Comparison of ENCODE assay signal across 25 mouse cellular contexts in the genomic region with DNA sequence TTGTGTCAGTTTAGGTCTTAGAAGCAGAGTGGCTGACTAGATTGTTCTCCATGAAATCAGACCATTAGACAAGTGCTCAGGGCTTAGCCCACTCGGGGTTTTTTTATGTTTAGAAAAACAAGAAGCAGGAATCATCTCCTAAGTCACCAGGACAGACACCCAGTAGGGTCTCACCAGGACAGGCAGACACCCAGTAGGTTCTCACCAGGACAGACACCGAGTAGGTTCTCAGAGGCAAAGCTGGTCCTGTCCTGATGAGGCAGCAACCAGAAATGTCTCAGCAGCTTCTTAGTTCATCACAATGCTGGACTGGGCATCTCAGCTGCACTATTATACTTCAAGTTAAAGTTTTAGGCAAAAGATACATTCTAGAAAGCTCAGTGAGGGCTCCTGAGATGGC. TPM values are rescaled to one million over a fixed set of nuclear protein-coding genes. Genes with fewer than 3 reads are reported as not detected.
DNase-seq lines count a peak whose midpoint lies in the region; ATAC-seq and TF ChIP-seq lines count a peak whose summit lies in the region.
"Had no signal": no experiment of that assay in that cellular context is flagged by ENCODE, and none has a peak within 500 bp of the region (broad histone marks: within the 10 kb centered on the region; RNA-seq: fewer than 3 reads in every experiment).

No protein-coding gene starts in this region.

- no peaks in the 10 kb centered on the region for H3K36me3 ChIP-seq in heart, embryonic 10.5 days
- H3K36me3 ChIP-seq in MEL (ENCODE audit: control insufficient read depth in 1 of 2, insufficient read depth in 2 of 2, low read length in 2 of 2) = peaks cover 0 to 9% of the 10 kb centered on the region in 2 experiments; a peak in 2 of 4 replicates
- no peaks in the 10 kb centered on the region for H3K36me3 ChIP-seq in intestine, embryonic 16.5 days (ENCODE audit: control insufficient read depth, insufficient read depth, low read length)
- H3K36me3 ChIP-seq in forebrain, postnatal 0 days (ENCODE audit: insufficient read depth) = no peaks in the 10 kb centered on the region
- H3K36me3 ChIP-seq: embryonic facial prominence, embryonic 10.5 days; forebrain, embryonic 10.5 days; hindbrain, embryonic 15.5 days had no signal

- H3K4me3 ChIP-seq in heart, embryonic 10.5 days = no peak overlapping the region
- no peak overlapping the region for H3K4me3 ChIP-seq in MEL (ENCODE audit: control insufficient read depth in 1 of 2, insufficient read depth in 1 of 2, low read depth in 2 of 2, low read length in 2 of 2)
- H3K4me3 ChIP-seq in embryonic fibroblast, embryonic 13.5 days (ENCODE audit: insufficient read depth, low read length) = no peak overlapping the region
- H3K4me3 ChIP-seq in intestine, embryonic 16.5 days (ENCODE audit: low read length) = no peak overlapping the region
- no peak overlapping the region for H3K4me3 ChIP-seq in forebrain, postnatal 0 days (ENCODE audit: low read depth, low read length)
- H3K4me3 ChIP-seq: embryonic facial prominence, embryonic 10.5 days; erythroblast, embryonic 14.5 days; forebrain, embryonic 10.5 days; hindbrain, embryonic 15.5 days had no signal

- WGBS in heart, embryonic 10.5 days = 31% methylated on average over 2 of the region's 2 CpGs
- WGBS in intestine, embryonic 16.5 days = 57% methylated on average over 2 of the region's 2 CpGs
- WGBS in forebrain, postnatal 0 days = 60% methylated on average over 2 of the region's 2 CpGs

- H3K9ac ChIP-seq in MEL (ENCODE audit: control insufficient read depth, low read depth, low read length, poor library complexity, severe bottlenecking) = 0 out of 2 replicates have a peak overlapping the region, but pooled peaks have one; percentile 5
- H3K9ac ChIP-seq in intestine, embryonic 16.5 days (ENCODE audit: low read depth, low read length) = no peak overlapping the region
- no peak overlapping the region for H3K9ac ChIP-seq in forebrain, postnatal 0 days
- H3K9ac ChIP-seq: hindbrain, embryonic 15.5 days had no signal

- H3K27me3 ChIP-seq in heart, embryonic 10.5 days (ENCODE audit: insufficient read depth, poor library complexity, severe bottlenecking) = peaks cover 36% of the 10 kb centered on the region
- no peaks in the 10 kb centered on the region; a peak in 1 of 4 replicates for H3K27me3 ChIP-seq in MEL (ENCODE audit: control insufficient read depth in 1 of 2, insufficient read depth in 2 of 2, low read length in 2 of 2)
- H3K27me3 ChIP-seq in intestine, embryonic 16.5 days (replicated peaks; ENCODE audit: control insufficient read depth, insufficient read depth, low read length) = no peaks in the 10 kb centered on the region
- no peaks in the 10 kb centered on the region for H3K27me3 ChIP-seq in forebrain, postnatal 0 days (ENCODE audit: insufficient read depth, low read length)
- H3K27me3 ChIP-seq: hindbrain, embryonic 15.5 days had no signal

- no peaks in the 10 kb centered on the region for H3K9me3 ChIP-seq in heart, embryonic 10.5 days
- no peaks in the 10 kb centered on the region for H3K9me3 ChIP-seq in MEL (replicated peaks; ENCODE audit: insufficient read depth, low read length)
- no peaks in the 10 kb centered on the region for H3K9me3 ChIP-seq in intestine, embryonic 16.5 days (ENCODE audit: control insufficient read depth, low read length)
- no peaks in the 10 kb centered on the region for H3K9me3 ChIP-seq in forebrain, postnatal 0 days (ENCODE audit: low read length)
- H3K9me3 ChIP-seq: embryonic facial prominence, embryonic 10.5 days; forebrain, embryonic 10.5 days; hindbrain, embryonic 15.5 days had no signal

- H3K79me2 ChIP-seq in MEL (ENCODE audit: control insufficient read depth, insufficient read depth, low read length, poor library complexity) = no peaks in the 10 kb centered on the region

- DNase-seq in heart, embryonic 10.5 days (ENCODE audit: low spot score) = no peak
- DNase-seq in heart, postnatal 14 days = no peak
- no peak for DNase-seq in MEL (ENCODE audit: low read depth, low spot score)
- DNase-seq in forebrain, postnatal 0 days = no peak
- DNase-seq in adipocyte (ENCODE audit: low spot score) = no peak
- DNase-seq: cerebellum, adult 11 months; cerebellum, adult 8-10 months; cerebellum, postnatal 36 days had no signal

- intact Hi-C loops in heart, postnatal 14 days (cut with DNase I) = loop anchor here (2.0 kb wide), 2 partner anchors 22 to 70 kb away; no protein-coding TSS in a partner anchor

- no peak for TF ChIP-seq CTCF in MEL (IDR thresholded peaks at IDR 0.05 in 2 of 3, conservative IDR thresholded peaks at IDR 0.05 in 1 of 3; ENCODE audit: control insufficient read depth in 1 of 3, insufficient read depth in 1 of 3, low read depth in 2 of 3, low read length in 3 of 3, poor library complexity in 1 of 3, severe bottlenecking in 1 of 3)
- no peak for TF ChIP-seq CTCF in embryonic fibroblast, embryonic 13.5 days (IDR thresholded peaks at IDR 0.05; ENCODE audit: borderline replicate concordance, insufficient read depth, low read length)
- TF ChIP-seq CTCF in forebrain, postnatal 0 days (IDR thresholded peaks at IDR 0.05; ENCODE audit: low read depth) = no peak

- no peak for TF ChIP-seq POLR2A in MEL (IDR thresholded peaks at IDR 0.05; ENCODE audit: control insufficient read depth in 1 of 2, insufficient read depth in 1 of 2, low read depth in 1 of 2, low read length in 2 of 2, poor library complexity in 1 of 2)
- no peak for TF ChIP-seq POLR2A in embryonic fibroblast, embryonic 13.5 days (IDR thresholded peaks at IDR 0.05; ENCODE audit: low read depth, low read length)

- no peak overlapping the region for H3K4me2 ChIP-seq in intestine, embryonic 16.5 days (ENCODE audit: low read depth, low read length)
- H3K4me2 ChIP-seq in forebrain, postnatal 0 days (ENCODE audit: low read depth) = no peak overlapping the region
- H3K4me2 ChIP-seq: hindbrain, embryonic 15.5 days had no signal

- H3K4me1 ChIP-seq in heart, embryonic 10.5 days = peaks cover 23% of the 10 kb centered on the region
- H3K4me1 ChIP-seq in MEL (ENCODE audit: control insufficient read depth in 1 of 2, insufficient read depth in 2 of 2, low read length in 2 of 2) = peaks cover 0 to 17% of the 10 kb centered on the region in 2 experiments; a peak in 3 of 4 replicates
- H3K4me1 ChIP-seq in embryonic fibroblast, embryonic 13.5 days (ENCODE audit: control insufficient read depth, insufficient read depth, low read length) = peaks cover 8% of the 10 kb centered on the region; the same call in 1 of the 2 replicates
- H3K4me1 ChIP-seq in intestine, embryonic 16.5 days (ENCODE audit: control insufficient read depth, insufficient read depth, low read length) = peaks cover 4% of the 10 kb centered on the region; the same call in 1 of the 2 replicates
- no peaks in the 10 kb centered on the region for H3K4me1 ChIP-seq in forebrain, postnatal 0 days (ENCODE audit: insufficient read depth)
- H3K4me1 ChIP-seq: hindbrain, embryonic 15.5 days had no signal

- 0 out of 2 replicates have a peak overlapping the region, but pooled peaks have one; percentile 29 for H3K27ac ChIP-seq in heart, embryonic 10.5 days
- no peak overlapping the region for H3K27ac ChIP-seq in MEL (ENCODE audit: control insufficient read depth, low read depth, low read length)
- peak overlapping the region; percentile 43; the same call in 1 of the 2 replicates for H3K27ac ChIP-seq in embryonic fibroblast, embryonic 13.5 days (ENCODE audit: insufficient read depth, low read length)
- no peak overlapping the region for H3K27ac ChIP-seq in intestine, embryonic 16.5 days (ENCODE audit: low read length)
- H3K27ac ChIP-seq in forebrain, postnatal 0 days (ENCODE audit: low read depth, low read length) = no peak overlapping the region
- H3K27ac ChIP-seq: embryonic facial prominence, embryonic 10.5 days; forebrain, embryonic 10.5 days; hindbrain, embryonic 15.5 days had no signal

- no peak for TF ChIP-seq EP300 in MEL (IDR thresholded peaks at IDR 0.05; ENCODE audit: low read depth in 1 of 2, low read length in 2 of 2)

- ATAC-seq in intestine, embryonic 16.5 days = no peak
- ATAC-seq in forebrain, postnatal 0 days = no peak
- ATAC-seq: forebrain, embryonic 14.5 days; intestine, postnatal 0 days had no signal

- no peak for TF ChIP-seq RAD21 in MEL (IDR thresholded peaks at IDR 0.05; ENCODE audit: low read depth, low read length)

RNA-seq across cellular contexts. Expression of a gene that starts 23.6 kb away (rescaled TPM):
- polyA plus RNA-seq in heart, embryonic 10.5 days (2016; fragmentation: Nextera tagmentation; extraction: Ambion mirVana) = 73.9 and 95.3 TPM in 2 replicates
- total RNA-seq in heart, postnatal 14 days (2021) = 100 to 1,000 TPM; 103 to 116 TPM
- 32.3 and 39.7 TPM in 2 replicates for total RNA-seq in MEL (2012; rRNA removed)
- 10 to 100 TPM in 1 of 2 experiments, not detected in 1; 64.5 TPM for polyA plus RNA-seq in MEL (2012; ENCODE audit: insufficient read depth in 1 of 2, insufficient read length in 2 of 2, low read depth in 1 of 2, low replicate concordance in 2 of 2, missing spikeins in 1 of 2)
- polyA plus RNA-seq in embryonic fibroblast, embryonic 13.5 days (2011; ENCODE audit: insufficient read length, low read depth, missing spikeins) = 132 and 150 TPM in 2 replicates
- 104 and 107 TPM in 2 replicates for polyA plus RNA-seq in intestine, embryonic 16.5 days (2015; fragmentation: Nextera tagmentation; extraction: Ambion mirVana)
- 36.4 and 37.5 TPM in 2 replicates for total RNA-seq in forebrain, postnatal 0 days (2014; rRNA removed)
- 60.7 and 70.5 TPM in 2 replicates for polyA plus RNA-seq in forebrain, postnatal 0 days (2015; fragmentation: Nextera tagmentation; extraction: Ambion mirVana)

RNA-seq across cellular contexts. Expression of a gene that starts 46.0 kb away (rescaled TPM):
- polyA plus RNA-seq in heart, embryonic 10.5 days (2016; fragmentation: Nextera tagmentation; extraction: Ambion mirVana) = not detected in 2 replicates
- under 1 TPM in 1 of 2 experiments, not detected in 1; 0.24 TPM for total RNA-seq in heart, postnatal 14 days (2021)
- total RNA-seq in MEL (2012; rRNA removed) = 0.36 and 0.42 TPM in 2 replicates
- under 1 TPM in 1 of 2 experiments, not detected in 1; 0.65 TPM for polyA plus RNA-seq in MEL (2012; ENCODE audit: insufficient read depth in 1 of 2, insufficient read length in 2 of 2, low read depth in 1 of 2, low replicate concordance in 2 of 2, missing spikeins in 1 of 2)
- not detected in 2 replicates for polyA plus RNA-seq in embryonic fibroblast, embryonic 13.5 days (2011; ENCODE audit: insufficient read length, low read depth, missing spikeins)
- polyA plus RNA-seq in intestine, embryonic 16.5 days (2015; fragmentation: Nextera tagmentation; extraction: Ambion mirVana) = 0.36 and 0.72 TPM in 2 replicates
- 0.14 and 0.23 TPM in 2 replicates for total RNA-seq in forebrain, postnatal 0 days (2014; rRNA removed)
- polyA plus RNA-seq in forebrain, postnatal 0 days (2015; fragmentation: Nextera tagmentation; extraction: Ambion mirVana) = 0.31 and 0.35 TPM in 2 replicates
- total RNA-seq: adrenal gland, postnatal 25 days; gastrocnemius, postnatal 14 days had no signal
- polyA plus RNA-seq: CD4-positive, CD25-positive, alpha-beta regulatory T cell, adult 4 months; embryonic facial prominence, embryonic 10.5 days; erythroblast, embryonic 14.5 days; heart, embryonic 14.5 days; Patski had no signal

RNA-seq across cellular contexts. Expression of a gene that starts 46.0 kb away (rescaled TPM):
- polyA plus RNA-seq in heart, embryonic 10.5 days (2016; fragmentation: Nextera tagmentation; extraction: Ambion mirVana) = 0.70 and 0.73 TPM in 2 replicates
- total RNA-seq in heart, postnatal 14 days (2021) = under 1 TPM in 1 of 2 experiments, not detected in 1; 0.24 TPM
- total RNA-seq in MEL (2012; rRNA removed) = 0.27 and 0.39 TPM in 2 replicates
- polyA plus RNA-seq in MEL (2012; ENCODE audit: insufficient read depth in 1 of 2, insufficient read length in 2 of 2, low read depth in 1 of 2, low replicate concordance in 2 of 2, missing spikeins in 1 of 2) = under 1 TPM in 1 of 2 experiments, not detected in 1; 0.36 TPM
- not detected in 2 replicates for polyA plus RNA-seq in embryonic fibroblast, embryonic 13.5 days (2011; ENCODE audit: insufficient read length, low read depth, missing spikeins)
- polyA plus RNA-seq in intestine, embryonic 16.5 days (2015; fragmentation: Nextera tagmentation; extraction: Ambion mirVana) = 0.79 and 0.89 TPM in 2 replicates
- total RNA-seq in forebrain, postnatal 0 days (2014; rRNA removed) = 1.4 TPM in 1 of 2 replicates, not detected in the other
- 0.21 TPM in 1 of 2 replicates, not detected in the other for polyA plus RNA-seq in forebrain, postnatal 0 days (2015; fragmentation: Nextera tagmentation; extraction: Ambion mirVana)
- total RNA-seq: adrenal gland, adult 2 months; adrenal gland, postnatal 25 days; gastrocnemius, postnatal 14 days; heart, postnatal 10 days had no signal
- polyA plus RNA-seq: activated CD4-positive, CD25-positive, alpha-beta regulatory T cell, adult 4 months; adrenal gland, adult 2 months; CD4-positive, CD25-positive, alpha-beta regulatory T cell, adult 4 months; embryonic facial prominence, embryonic 10.5 days; erythroblast, embryonic 14.5 days; forebrain, embryonic 10.5 days; forebrain, embryonic 14.5 days; hindbrain, embryonic 11.5 days; hindbrain, embryonic 15.5 days; Patski had no signal

Comparison
In these comparisons a context has a peak if more than half of its experiments do, and no peak if none do; other contexts are left out.
1. H3K27ac ChIP-seq: peak in heart, embryonic 10.5 days (single experiment) and embryonic fibroblast, embryonic 13.5 days (single experiment); none in MEL (single experiment), intestine, embryonic 16.5 days (single experiment) and forebrain, postnatal 0 days (single experiment).